Mouse (Mus musculus): ENCODE measurements around the gene Gm16181.

Gene Gm16181

GRCm38 (mm10) chr17:35194844-35195630 is 25.6 kb upstream of the Gm16181 start:
- in situ Hi-C loops (cut with MseI, MboI) = no loop called here

GRCm38 (mm10) chr17:35195631-35196320 is 24.9 kb upstream of the Gm16181 start:
- in situ Hi-C loops (cut with MseI, MboI) = no loop called here

DNA sequence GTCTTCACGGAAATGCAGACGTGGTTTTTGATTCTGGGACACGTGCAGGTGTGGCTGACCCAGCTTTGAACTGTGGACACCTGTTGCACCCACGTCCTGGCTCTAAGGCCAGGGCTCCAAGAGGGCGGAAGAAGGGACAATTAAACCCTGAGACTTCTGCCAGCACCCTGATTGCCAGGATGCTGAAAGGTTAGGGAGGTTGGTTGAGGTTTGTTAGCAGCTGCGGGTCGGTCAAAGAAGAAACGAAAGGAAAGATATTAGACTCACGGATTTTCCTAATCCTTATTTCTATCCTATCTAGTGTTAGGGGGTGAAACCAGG is 24.4 kb upstream of the Gm16181 start:
- in situ Hi-C loops (cut with MseI, MboI) = no loop called here

- in situ Hi-C loops (cut with MseI, MboI) = no loop called here
These were observed 23.5 kb upstream of the Gm16181 start for GRCm38 (mm10) chr17:35197126-35197525.

- in situ Hi-C loops (cut with MseI, MboI) = no loop called here
These were observed 22.6 kb upstream of the Gm16181 start for GRCm38 (mm10) chr17:35198029-35198428.

DNA sequence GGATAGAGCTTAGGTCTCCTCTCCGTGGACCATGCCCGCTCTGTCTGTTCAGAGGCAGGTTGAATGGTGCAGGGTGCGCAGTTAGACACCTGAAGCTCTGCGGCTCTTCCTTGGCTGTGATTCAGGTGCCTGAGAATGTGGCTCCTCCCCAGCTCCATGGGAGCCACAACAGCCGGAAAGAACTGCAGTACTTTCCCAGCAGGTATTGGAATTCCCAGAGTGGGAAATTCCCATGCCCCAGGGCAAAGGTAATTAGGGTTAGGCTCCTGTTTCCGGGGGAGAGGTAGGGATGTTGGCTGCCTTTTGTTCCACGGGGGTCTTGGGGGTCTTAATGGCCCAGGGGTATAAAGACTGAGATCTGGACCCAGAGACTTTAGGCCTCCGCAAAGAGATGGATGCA is 21.7 kb upstream of the Gm16181 start:
- in situ Hi-C loops (cut with MseI, MboI) = no loop called here

GRCm38 (mm10) chr17:35200398-35200797 is 20.2 kb upstream of the Gm16181 start:
- in situ Hi-C loops (cut with MseI, MboI) = no loop called here

DNA sequence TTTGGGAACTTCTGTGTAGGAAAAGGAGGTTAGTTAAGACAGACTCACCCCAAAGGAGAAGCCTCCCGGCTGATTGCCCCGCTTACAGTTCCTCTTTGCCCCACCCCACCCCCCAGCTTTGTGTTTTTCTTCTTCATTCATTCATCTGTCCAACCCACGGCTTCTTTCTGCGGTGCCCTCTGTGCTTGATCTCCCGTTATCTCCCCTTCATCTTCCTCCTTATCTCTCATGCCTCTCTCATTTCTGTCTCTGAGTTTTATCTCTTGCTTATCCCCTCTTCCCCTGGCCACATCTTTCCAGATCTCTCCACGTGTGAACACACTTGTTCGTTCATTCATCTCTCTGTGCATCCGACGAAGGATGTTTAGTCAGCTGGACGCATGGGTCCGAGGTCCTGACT is 19.5 kb upstream of the Gm16181 start:
- in situ Hi-C loops (cut with MseI, MboI) = no loop called here

DNA sequence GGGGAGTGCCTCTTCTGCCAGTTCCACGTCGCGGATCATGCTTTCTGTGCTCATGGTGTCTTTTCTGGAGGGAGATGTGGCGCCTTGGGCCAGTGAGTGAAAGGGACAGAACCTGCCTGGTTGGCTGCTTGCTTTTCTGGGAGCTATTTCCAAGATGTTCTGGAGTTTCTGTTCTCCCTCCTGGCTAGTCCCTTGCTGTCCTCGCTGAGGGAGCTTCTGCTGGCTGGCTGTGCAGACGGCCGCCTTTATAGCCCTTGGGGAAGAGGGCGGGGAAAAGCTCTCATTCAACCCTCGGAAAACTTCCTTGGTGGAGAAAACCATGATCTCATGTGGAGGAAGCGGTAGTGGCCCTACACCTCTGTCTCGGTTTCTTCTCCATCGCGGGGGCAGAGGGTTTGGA is 18.8 kb upstream of the Gm16181 start, which contains the start of gene Tnf:
Gene Tnf (minus strand): TSS at position 221 of the 400 bp plus-strand sequence.
- in situ Hi-C loops (cut with MseI, MboI) = no loop called here

- in situ Hi-C loops (cut with MseI, MboI) = no loop called here
These were observed 18.2 kb upstream of the Gm16181 start for GRCm38 (mm10) chr17:35202442-35202841.

DNA sequence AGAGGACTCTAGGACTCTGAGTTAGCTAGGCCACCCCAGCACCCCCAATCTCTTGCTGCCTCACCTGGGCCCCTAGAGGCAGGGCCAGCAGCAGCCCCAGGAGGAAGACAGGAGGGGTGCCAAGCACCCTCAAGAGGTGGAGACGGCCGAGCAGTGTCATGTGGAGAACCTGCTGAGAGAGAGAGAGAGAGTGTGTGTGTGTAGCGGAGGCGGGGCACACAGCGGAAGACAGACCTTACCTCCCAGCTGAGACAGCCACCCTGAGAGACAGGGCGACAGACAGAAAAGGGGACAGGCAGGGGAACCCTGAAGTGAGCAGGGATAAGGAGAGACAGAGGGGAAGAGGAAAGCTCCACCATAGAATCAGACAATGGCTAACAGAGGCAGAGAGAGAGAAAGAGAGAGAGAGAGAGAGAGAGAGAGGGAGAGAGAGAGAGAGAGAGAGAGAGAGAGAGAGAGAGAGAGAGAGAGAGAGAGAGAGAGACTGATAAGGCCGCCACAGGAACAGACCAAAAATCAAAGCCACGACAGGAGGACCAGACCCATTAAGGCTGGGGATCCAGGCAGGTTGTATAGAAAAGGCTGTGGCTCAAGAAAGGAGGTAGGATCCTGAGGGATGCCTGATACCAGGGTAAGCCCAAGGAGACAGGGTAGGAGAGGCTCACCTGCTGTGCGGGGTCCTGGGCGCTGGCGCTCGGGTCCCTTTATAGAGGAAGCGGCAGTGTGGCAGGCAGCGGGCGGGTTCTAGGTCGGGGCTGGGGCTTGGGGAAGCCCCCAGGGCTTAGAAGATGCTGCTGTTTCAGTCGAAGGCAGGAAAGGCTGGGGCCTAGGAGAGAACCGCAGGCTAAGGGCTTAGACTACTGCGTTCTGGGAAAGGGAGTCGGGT is 15.9 kb upstream of the Gm16181 start, which contains the start of gene Lta:
Gene Lta (minus strand): TSS at position 858 of the 886 bp plus-strand sequence.
- in situ Hi-C loops (cut with MseI, MboI) = no loop called here

DNA sequence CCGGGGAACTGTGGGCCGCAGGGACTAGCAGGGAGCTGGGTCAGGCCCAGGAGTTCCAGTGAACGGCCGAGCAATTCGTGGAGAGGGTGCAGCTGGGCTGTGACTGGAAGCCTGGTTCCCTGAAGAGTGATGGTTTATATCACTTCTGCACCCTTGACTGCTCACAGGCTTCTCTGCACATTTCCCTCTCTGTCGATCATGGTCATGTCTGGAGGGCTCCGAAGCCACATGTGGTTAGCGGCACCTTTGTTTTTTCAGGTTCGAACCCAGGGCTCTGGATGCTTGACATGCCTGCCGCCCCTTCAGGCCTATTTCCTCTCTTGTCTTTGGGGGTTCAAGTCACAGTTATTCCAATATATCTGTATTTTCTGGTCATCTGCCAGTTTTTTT is 15.3 kb upstream of the Gm16181 start:
- in situ Hi-C loops (cut with MseI, MboI) = no loop called here

GRCm38 (mm10) chr17:35209785-35210535 is 10.7 kb upstream of the Gm16181 start:
- in situ Hi-C loops (cut with MseI, MboI) = no loop called here

- in situ Hi-C loops (cut with MseI, MboI) = no loop called here
These were observed 10.0 kb upstream of the Gm16181 start for GRCm38 (mm10) chr17:35210593-35210992.

GRCm38 (mm10) chr17:35213071-35213470 is 7.6 kb upstream of the Gm16181 start:
- in situ Hi-C loops (cut with MseI, MboI) = no loop called here

GRCm38 (mm10) chr17:35218516-35219193 is 2.0 kb upstream of the Gm16181 start:
- in situ Hi-C loops (cut with MseI, MboI) = no loop called here

DNA sequence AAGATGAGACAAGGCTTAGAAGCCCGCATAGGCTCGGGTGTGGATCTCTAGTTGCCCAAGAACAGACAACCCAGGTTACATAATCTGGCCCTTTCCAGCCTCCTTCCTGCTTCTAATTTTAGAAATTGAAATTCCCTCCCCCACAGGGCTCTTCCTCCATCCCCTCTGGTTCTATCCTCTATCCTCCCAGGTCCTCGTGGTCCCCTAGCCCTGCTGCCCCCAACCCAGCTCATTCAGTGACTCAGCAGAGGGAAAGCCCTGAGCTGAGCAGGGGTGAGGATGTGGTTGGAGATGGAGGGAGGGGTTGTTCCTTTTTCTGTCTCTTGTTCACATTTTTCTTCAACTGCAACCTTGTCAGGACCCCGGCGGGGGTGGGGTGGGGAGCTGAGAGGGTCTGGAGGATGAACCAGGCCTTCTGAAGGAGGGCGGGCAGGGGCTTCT is 1.0 kb upstream of the Gm16181 start:
- in situ Hi-C loops (cut with MseI, MboI) = no loop called here

GRCm38 (mm10) chr17:35222299-35222698 is 1.7 kb downstream of the Gm16181 start:
- in situ Hi-C loops (cut with MseI, MboI) = no loop called here

DNA sequence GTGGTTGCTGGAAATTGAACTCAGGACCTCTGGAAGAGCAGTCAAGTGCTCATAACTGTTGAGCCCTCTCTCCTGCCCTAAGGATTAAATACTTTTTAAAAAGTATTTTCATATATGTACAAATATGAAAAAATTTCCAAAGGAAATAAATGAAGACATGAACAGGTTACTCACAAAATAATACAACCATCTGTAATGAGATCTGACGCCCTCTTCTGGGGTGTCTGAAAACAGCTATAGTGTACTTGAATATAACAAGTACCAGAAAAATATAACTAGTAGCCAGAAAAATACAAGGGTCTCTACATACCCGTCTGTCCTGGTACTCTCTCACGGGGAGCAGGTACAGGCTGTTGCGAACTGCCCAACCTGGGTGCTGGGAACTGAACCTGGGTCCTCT is 4.0 kb downstream of the Gm16181 start:
- in situ Hi-C loops (cut with MseI, MboI) = no loop called here

DNA sequence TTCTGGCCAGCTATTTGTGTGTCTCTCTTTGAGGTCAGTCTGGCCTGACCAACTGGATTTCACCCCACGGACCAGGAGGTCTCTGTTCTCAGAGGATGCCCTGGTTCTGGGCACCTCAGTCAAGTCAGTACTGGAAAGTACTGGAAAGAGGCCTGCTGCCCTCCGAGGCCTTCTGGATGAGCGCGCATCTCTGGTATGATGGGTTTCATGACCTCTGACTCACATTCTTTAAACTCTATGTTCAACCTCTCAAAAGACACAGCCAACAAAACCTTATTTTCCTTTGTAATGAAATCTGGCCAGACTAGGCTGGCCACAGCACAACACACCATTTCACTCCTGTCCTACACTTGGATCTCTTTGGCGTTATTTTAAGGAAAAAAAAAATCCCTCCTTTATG is 4.8 kb downstream of the Gm16181 start:
- in situ Hi-C loops (cut with MseI, MboI) = no loop called here

- in situ Hi-C loops (cut with MseI, MboI) = no loop called here
These were observed 6.0 kb downstream of the Gm16181 start for GRCm38 (mm10) chr17:35226561-35227046.
